In genomic region chr1:121252056-121252455, GRCm38 (mm10) we compare ENCODE assay signal across 28 mouse cellular contexts.
"Had no signal": no experiment of that assay in that cellular context is flagged by ENCODE, and none has a peak within 500 bp of the region (broad histone marks: within the 10 kb centered on the region; RNA-seq: fewer than 3 reads in every experiment).

No protein-coding gene starts in this region.

- H3K36me3 ChIP-seq: heart, embryonic 13.5 days; heart, embryonic 15.5 days; hindbrain, embryonic 10.5 days; hindbrain, embryonic 12.5 days; intestine, embryonic 15.5 days; limb, embryonic 13.5 days; limb, embryonic 15.5 days; liver, embryonic 12.5 days had no signal

- H3K27ac ChIP-seq: gastrocnemius, adult 2 months; heart, adult 2 months; heart, embryonic 13.5 days; heart, embryonic 15.5 days; hindbrain, embryonic 10.5 days; hindbrain, embryonic 12.5 days; hindbrain, embryonic 14.5 days; intestine, embryonic 15.5 days; kidney, postnatal 0 days; limb, embryonic 13.5 days; limb, embryonic 15.5 days; liver, embryonic 12.5 days; liver, embryonic 14.5 days had no signal

- H3K4me2 ChIP-seq: heart, embryonic 11.5 days; heart, embryonic 13.5 days; heart, embryonic 15.5 days; hindbrain, embryonic 12.5 days; hindbrain, embryonic 14.5 days; intestine, embryonic 15.5 days; limb, embryonic 13.5 days; limb, embryonic 15.5 days; liver, embryonic 12.5 days had no signal

- H3K4me3 ChIP-seq: gastrocnemius, adult 2 months; heart, adult 2 months; heart, embryonic 13.5 days; heart, embryonic 15.5 days; hindbrain, embryonic 10.5 days; hindbrain, embryonic 12.5 days; intestine, embryonic 15.5 days; limb, embryonic 13.5 days; limb, embryonic 15.5 days; liver, embryonic 12.5 days had no signal

- H3K27me3 ChIP-seq: heart, embryonic 13.5 days; heart, embryonic 15.5 days; hindbrain, embryonic 12.5 days; intestine, embryonic 15.5 days; limb, embryonic 13.5 days; limb, embryonic 15.5 days; liver, embryonic 12.5 days had no signal

- DNase-seq: gastrocnemius, adult 2 months; gastrocnemius, postnatal 10 days; gastrocnemius, postnatal 25 days; heart, adult 2 months; heart, postnatal 14 days; heart, postnatal 4 days; kidney, adult 18-20 months; kidney, adult 8-10 months; kidney, postnatal 14 days; kidney, postnatal 36 days; layer of hippocampus, adult 9-11 months; layer of hippocampus, postnatal 36 days; left cerebral cortex, postnatal 4 days had no signal

- H3K4me1 ChIP-seq: heart, embryonic 13.5 days; heart, embryonic 15.5 days; hindbrain, embryonic 10.5 days; hindbrain, embryonic 12.5 days; intestine, embryonic 15.5 days; liver, embryonic 12.5 days had no signal

- H3K9me3 ChIP-seq: heart, embryonic 13.5 days; heart, embryonic 15.5 days; hindbrain, embryonic 10.5 days; hindbrain, embryonic 12.5 days; intestine, embryonic 15.5 days; limb, embryonic 13.5 days; limb, embryonic 15.5 days; liver, embryonic 12.5 days had no signal

- H3K9ac ChIP-seq: heart, embryonic 13.5 days; heart, embryonic 15.5 days; hindbrain, embryonic 12.5 days; hindbrain, embryonic 14.5 days; intestine, embryonic 15.5 days; limb, embryonic 13.5 days; limb, embryonic 15.5 days; liver, embryonic 12.5 days; liver, embryonic 14.5 days had no signal

- ATAC-seq: hindbrain, embryonic 16.5 days; inflammation-experienced regulatory T-cells, adult 6 months; intestine, embryonic 15.5 days; intestine, postnatal 0 days; liver, embryonic 12.5 days had no signal
